Mouse (Mus musculus): ENCODE measurements around the gene Polrmt. TPM values are rescaled to one million over a fixed set of nuclear protein-coding genes. Genes with fewer than 3 reads are reported as not detected.
A peak's percentile ranks its signal among the peaks of the same experiment; 100 is the strongest.

Polrmt gene
- total RNA-seq, 2 experiments from 2014 or later: 20.8 to 24.6 TPM

GRCm38 (mm10) chr10:79740863-79741262, 5.5 kb downstream of the Polrmt start:
- no peak for DNase-seq

GRCm38 (mm10) chr10:79739234-79739633, 7.1 kb downstream of the Polrmt start:
- DNase-seq: no peak

DNA sequence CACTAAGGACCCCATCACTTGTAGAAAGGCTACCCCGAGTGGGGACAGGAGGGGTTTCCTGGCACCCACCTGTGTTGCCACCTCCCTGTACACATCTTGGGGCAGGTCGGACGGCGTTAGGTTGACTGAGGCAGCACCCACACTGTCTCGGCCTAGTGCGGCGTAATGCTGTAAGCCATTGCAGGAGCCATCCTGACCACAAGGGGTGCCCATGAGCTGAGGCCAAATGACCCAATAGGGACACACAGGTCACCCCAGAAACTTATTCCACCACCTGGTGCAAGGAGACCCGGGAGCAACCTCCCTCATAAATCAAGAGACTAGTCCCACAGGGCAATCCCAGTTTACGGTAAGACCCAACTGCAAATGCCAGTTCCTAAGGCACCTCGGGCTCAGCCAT, 8.1 kb downstream of the Polrmt start:
- no peak for DNase-seq

GRCm38 (mm10) chr10:79736706-79737105, 9.7 kb downstream of the Polrmt start:
- no peak for DNase-seq

GRCm38 (mm10) chr10:79735361-79735760, 11.0 kb downstream of the Polrmt start:
- DNase-seq: no peak

- DNase-seq: no peak
Measured at GRCm38 (mm10) chr10:79733847-79734246, 12.5 kb downstream of the Polrmt start.

DNA sequence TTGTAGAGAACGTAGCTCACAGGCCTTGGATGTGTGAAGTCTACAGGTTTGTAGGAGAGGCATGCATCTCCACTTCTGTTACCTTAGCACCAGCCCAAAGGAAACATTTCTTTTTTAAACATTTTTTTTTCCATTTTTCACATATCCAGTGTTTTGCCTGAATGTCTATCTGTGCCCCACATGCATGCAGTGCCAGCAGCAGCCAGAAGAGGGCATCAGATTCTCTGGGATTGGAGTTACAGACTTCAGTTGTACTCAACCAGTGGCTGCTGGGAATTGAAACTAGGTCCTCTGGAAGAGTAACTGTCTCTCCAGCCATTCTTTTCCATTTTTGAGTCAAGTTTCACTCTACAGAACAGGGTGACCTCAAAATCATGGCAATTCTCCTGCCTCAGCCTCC, 13.9 kb downstream of the Polrmt start:
- DNase-seq: no peak

- peak; percentile 49 for DNase-seq
Measured at GRCm38 (mm10) chr10:79729357-79729965, 16.9 kb downstream of the Polrmt start.

GRCm38 (mm10) chr10:79728323-79729249, 17.8 kb downstream of the Polrmt start:
- DNase-seq: no peak

DNA sequence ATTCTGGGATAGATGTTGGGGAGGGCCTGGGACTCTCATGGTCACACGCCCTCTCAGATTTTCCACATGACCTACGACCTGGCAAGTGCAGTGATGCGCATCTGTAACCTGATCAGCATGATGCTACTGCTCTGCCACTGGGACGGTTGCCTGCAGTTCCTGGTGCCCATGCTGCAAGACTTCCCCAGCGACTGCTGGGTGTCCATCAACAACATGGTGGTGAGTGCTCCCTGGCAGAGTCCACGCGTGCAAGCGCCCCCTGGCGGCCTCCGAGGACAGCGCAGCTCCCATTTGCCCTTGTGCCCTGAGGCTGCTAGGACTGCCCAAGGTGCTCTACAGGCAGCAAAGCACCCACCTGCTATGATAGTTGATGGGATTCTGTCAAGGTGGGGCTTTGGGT, 20.3 kb downstream of the Polrmt start:
- peak; percentile 62 for DNase-seq

DNA sequence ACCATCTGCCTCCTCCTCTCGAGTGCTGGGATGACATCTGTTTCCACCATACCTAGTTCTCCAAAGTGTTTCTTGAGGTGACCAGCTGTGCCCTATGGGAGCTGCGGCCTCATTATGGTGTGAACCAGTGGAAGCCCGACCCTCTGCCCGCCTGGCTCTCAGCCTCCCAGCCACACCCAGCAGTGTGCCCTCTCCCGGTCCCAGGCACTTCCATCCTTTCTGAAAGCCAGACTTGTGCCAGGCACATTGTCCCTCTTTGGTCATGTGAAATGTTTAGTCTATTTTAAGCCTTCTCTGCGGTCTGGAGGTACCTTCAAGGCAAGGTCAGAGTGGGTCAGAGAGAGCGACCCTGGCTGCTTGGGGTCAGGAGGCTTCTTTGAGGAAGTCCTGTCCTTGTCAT, 22.7 kb downstream of the Polrmt start:
- DNase-seq: no peak

- DNase-seq: no peak
Measured at GRCm38 (mm10) chr10:79723047-79723446, 23.3 kb downstream of the Polrmt start.

- no peak for DNase-seq
Measured at GRCm38 (mm10) chr10:79721089-79721488, 25.3 kb downstream of the Polrmt start.

GRCm38 (mm10) chr10:79717640-79718357, 28.6 kb downstream of the Polrmt start:
- DNase-seq: peak; percentile 80

DNA sequence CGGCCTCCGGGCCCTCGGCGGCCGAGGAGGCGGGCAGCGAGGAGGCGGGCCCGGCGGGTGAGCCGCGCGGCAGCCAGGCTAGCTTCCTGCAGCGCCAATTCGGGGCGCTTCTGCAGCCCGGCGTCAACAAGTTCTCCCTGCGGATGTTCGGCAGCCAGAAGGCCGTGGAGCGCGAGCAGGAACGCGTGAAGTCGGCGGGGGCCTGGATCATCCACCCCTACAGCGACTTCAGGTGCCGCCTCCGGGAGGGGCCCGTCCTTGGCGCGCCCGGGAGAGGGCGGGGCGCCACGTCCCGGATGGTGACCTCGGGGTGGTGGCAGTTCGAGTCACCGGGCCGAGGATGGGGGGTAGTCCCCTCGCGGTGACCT, 29.4 kb downstream of the Polrmt start:
- DNase-seq: no peak

DNA sequence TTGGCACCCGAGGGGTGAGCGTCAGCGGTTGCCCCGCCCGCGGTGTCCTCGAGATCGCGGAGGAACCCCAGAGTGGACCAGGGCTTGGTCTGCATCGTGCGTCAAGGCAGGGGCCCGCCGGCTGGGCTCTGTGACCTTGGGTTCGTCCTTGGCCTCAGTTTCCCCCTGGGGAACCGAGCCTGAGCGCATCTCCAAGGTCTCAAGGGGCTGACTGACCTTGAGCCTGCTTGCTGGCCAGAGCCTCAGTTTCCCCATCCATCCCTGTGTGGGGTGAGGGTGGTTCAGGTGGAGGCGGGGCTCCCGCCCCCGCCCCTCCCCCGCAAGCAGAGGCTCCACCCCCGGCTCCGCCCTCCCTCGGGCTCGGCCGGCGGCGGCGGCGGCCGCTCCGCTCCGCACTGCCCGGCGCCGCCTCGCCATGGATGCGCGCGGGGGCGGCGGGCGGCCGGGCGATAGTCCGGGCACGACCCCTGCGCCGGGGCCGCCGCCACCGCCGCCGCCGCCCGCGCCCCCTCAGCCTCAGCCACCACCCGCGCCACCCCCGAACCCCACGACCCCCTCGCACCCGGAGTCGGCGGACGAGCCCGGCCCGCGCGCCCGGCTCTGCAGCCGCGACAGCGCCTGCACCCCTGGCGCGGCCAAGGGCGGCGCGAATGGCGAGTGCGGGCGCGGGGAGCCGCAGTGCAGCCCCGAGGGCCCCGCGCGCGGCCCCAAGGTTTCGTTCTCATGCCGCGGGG, 30.0 kb downstream of the Polrmt start, which contains the start of gene Hcn2:
TSS of gene Hcn2 (plus strand) at position 381 of the 734 bp plus-strand sequence.
- no peak for DNase-seq

DNA sequence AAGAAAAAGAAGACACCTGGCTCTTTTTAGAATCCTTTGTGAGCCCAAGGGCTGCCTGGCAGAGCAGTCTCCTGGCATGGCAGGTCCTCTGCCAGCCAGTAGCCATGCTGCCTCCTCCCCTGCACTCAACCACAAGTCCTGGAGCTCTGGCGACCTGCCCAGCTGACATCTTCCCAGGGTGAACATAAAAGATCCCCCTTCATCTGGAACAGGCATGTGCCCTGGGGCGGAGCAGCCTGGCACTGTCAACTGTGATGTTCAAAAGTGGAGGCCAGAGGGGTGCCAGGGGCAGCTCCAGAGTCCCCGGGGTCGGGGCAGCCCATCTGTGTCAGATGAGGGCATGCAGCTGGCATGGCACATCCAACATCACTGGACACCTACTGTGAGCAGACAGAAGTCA, 31.4 kb downstream of the Polrmt start:
- no peak for DNase-seq

DNA sequence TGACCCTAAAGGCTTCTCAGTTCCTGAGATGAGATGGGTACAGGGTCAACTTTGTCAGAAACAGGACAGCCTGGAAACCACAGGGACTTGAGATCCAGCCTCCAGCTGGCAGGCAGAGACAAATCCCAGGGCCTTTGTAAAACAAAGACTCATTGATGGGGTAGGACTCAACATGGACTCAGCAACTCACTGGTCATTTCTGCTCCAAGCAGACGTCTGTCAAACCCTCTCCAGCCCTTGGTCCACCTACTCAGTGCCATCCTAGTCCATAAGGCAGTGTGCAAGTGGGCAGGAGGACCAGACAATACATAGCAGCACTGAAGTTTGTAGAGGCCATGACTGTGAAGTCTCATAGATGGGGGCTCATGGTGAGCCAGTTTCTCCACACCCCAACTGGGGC, 33.2 kb downstream of the Polrmt start:
- DNase-seq: no peak

GRCm38 (mm10) chr10:79712499-79713126, 33.8 kb downstream of the Polrmt start:
- DNase-seq: peak; percentile 86

- no peak for DNase-seq
Measured at GRCm38 (mm10) chr10:79712029-79712428, 34.4 kb downstream of the Polrmt start.

- DNase-seq: no peak
Measured at GRCm38 (mm10) chr10:79709307-79709706, 37.1 kb downstream of the Polrmt start.

GRCm38 (mm10) chr10:79708668-79709067, 37.7 kb downstream of the Polrmt start:
- DNase-seq: no peak
